Mouse (Mus musculus) testis, adult 2 months (tissue): ENCODE results near the gene Gm20388. TPM values are rescaled to one million over a fixed set of nuclear protein-coding genes. Genes with fewer than 3 reads are reported as not detected.
A peak's percentile ranks its signal among the peaks of the same experiment; 100 is the strongest.

Source experiments
- H3K27ac ChIP-seq: fragments of 200-500 bp; 2 replicates; pipeline ENCODE4 v1.5.1; 2012; ENCODE audit warnings: low read depth, low read length; ENCODE audit not compliant: control insufficient read depth, insufficient read depth
- H3K27me3 ChIP-seq: fragments of 200-500 bp; 2 replicates; pipeline ENCODE4 v1.6.1; 2012; ENCODE audit warnings: mild to moderate bottlenecking, low read length, moderate library complexity; ENCODE audit not compliant: control insufficient read depth, insufficient read depth
- H3K36me3 ChIP-seq: fragments of 200-500 bp; 2 replicates; pipeline ENCODE4 v1.6.1; 2012; ENCODE audit warnings: mild to moderate bottlenecking, low read length; ENCODE audit not compliant: control insufficient read depth, insufficient read depth
- H3K4me1 ChIP-seq: fragments of 200-500 bp; 2 replicates; pipeline ENCODE4 v1.6.1; 2012; ENCODE audit warnings: low read length; ENCODE audit not compliant: control insufficient read depth, insufficient read depth
- H3K4me3 ChIP-seq: fragments of 200-500 bp; 2 replicates; pipeline ENCODE4 v1.5.1; 2012; ENCODE audit warnings: low read depth, mild to moderate bottlenecking, low read length, moderate library complexity, mixed read lengths; ENCODE audit not compliant: control insufficient read depth
- CTCF ChIP-seq: fragments of 200-500 bp; IDR thresholded peaks from 2 replicates; pipeline ENCODE4 v1.5.1; 2012; ENCODE audit warnings: low read depth, mild to moderate bottlenecking, inconsistent platforms, low read length, moderate library complexity; ENCODE audit not compliant: control insufficient read depth, insufficient read depth, insufficient replicate concordance
- POLR2A ChIP-seq: fragments of 200-500 bp; IDR thresholded peaks from 2 replicates; pipeline ENCODE4 v1.6.1; 2012; ENCODE audit warnings: low read depth, mild to moderate bottlenecking, inconsistent platforms, low read length, moderate library complexity; ENCODE audit not compliant: control insufficient read depth
- polyA plus RNA-seq: library from polyadenylated mRNA; depleted of rRNA; stranded (reverse); fragments of >200 nt; gene quantifications from 2 replicates; pipeline ENCODE4 v1.2.3, GENCODE M21; 2012

The Gm20388 gene
- polyA plus RNA-seq, 1 experiment: 5.6 TPM

- Histone ChIP-seq H3K36me3 (no peaks in the 10 kb centered on the region), H3K4me1 (no peaks in the 10 kb centered on the region; the same call in 1 of the 2 replicates), H3K4me3 (no peak overlapping the region), H3K27me3 (no peaks in the 10 kb centered on the region), H3K27ac (no peak overlapping the region)
- no peak for TF ChIP-seq CTCF
- no peak for TF ChIP-seq POLR2A
Observed at GRCm38 (mm10) chr8:121294234-121295108, 1383.8 kb downstream of the Gm20388 start.

GRCm38 (mm10) chr8:121296082-121296481, 1385.4 kb downstream of the Gm20388 start:
- H3K4me1 ChIP-seq: peaks cover 9% of the 10 kb centered on the region
- no peaks in the 10 kb centered on the region for H3K27me3 ChIP-seq
- no peaks in the 10 kb centered on the region for H3K36me3 ChIP-seq
- no peak for TF ChIP-seq CTCF
- TF ChIP-seq POLR2A: no peak
- H3K27ac ChIP-seq: no peak overlapping the region
- no peak overlapping the region for H3K4me3 ChIP-seq

GRCm38 (mm10) chr8:121296597-121296996, 1386.0 kb downstream of the Gm20388 start:
- no peak for TF ChIP-seq CTCF
- H3K27me3 ChIP-seq: no peaks in the 10 kb centered on the region
- H3K4me1 ChIP-seq: peaks cover 11% of the 10 kb centered on the region
- no peaks in the 10 kb centered on the region for H3K36me3 ChIP-seq
- H3K27ac ChIP-seq: no peak overlapping the region
- H3K4me3 ChIP-seq: no peak overlapping the region

- Histone ChIP-seq H3K36me3 (no peaks in the 10 kb centered on the region), H3K4me3 (no peak overlapping the region), H3K27ac (no peak overlapping the region), H3K27me3 (no peaks in the 10 kb centered on the region), H3K4me1 (peaks cover 17% of the 10 kb centered on the region)
- TF ChIP-seq CTCF (no peak), POLR2A (no peak)
Observed at GRCm38 (mm10) chr8:121297299-121297698, 1386.7 kb downstream of the Gm20388 start.

- Histone ChIP-seq H3K4me1 (peaks cover 18% of the 10 kb centered on the region), H3K27me3 (no peaks in the 10 kb centered on the region), H3K27ac (no peak overlapping the region), H3K36me3 (no peaks in the 10 kb centered on the region), H3K4me3 (peak overlapping the region; percentile 88; the same call in 1 of the 2 replicates)
- TF ChIP-seq POLR2A (no peak), CTCF (no peak)
Observed at GRCm38 (mm10) chr8:121300066-121300465, 1389.4 kb downstream of the Gm20388 start.

- Histone ChIP-seq H3K36me3 (no peaks in the 10 kb centered on the region), H3K4me1 (peaks cover 18% of the 10 kb centered on the region), H3K4me3 (peak overlapping the region; percentile 88), H3K27ac (no peak overlapping the region), H3K27me3 (no peaks in the 10 kb centered on the region)
- TF ChIP-seq CTCF (no peak), POLR2A (no peak)
Observed at GRCm38 (mm10) chr8:121300501-121301411, 1390.1 kb downstream of the Gm20388 start.

- Histone ChIP-seq H3K27ac (no peak overlapping the region), H3K27me3 (no peaks in the 10 kb centered on the region), H3K4me3 (peak overlapping the region; percentile 88), H3K4me1 (peaks cover 18% of the 10 kb centered on the region), H3K36me3 (no peaks in the 10 kb centered on the region)
- TF ChIP-seq POLR2A: no peak
Observed at GRCm38 (mm10) chr8:121301431-121301830, 1390.8 kb downstream of the Gm20388 start.
